Mouse (Mus musculus): ENCODE measurements around the gene Slc38a5. TPM values are rescaled to one million over a fixed set of nuclear protein-coding genes. Genes with fewer than 3 reads are reported as not detected.
A peak's percentile ranks its signal among the peaks of the same experiment; 100 is the strongest.

Slc38a5 gene
- polyA plus RNA-seq, 1 experiment from 2014 or later: not detected

GRCm38 (mm10) chrX:8251789-8252333, 19.1 kb upstream of the Slc38a5 start:
- ATAC-seq (peak; percentile 24), DNase-seq (ENCODE audit: low read depth, low spot score) (no peak)
- no peaks in the 10 kb centered on the region for H3K27me3 ChIP-seq
- in situ Hi-C loops (cut with MboI; ENCODE audit: low pct_unique_long_range_greater_than_20kb): loop anchor here (5.0 kb wide), 1 partner anchor 60 kb away; the partner anchor contains the start of gene Ebp
- CTCF ChIA-PET: no interaction called here
- no peak for TF ChIP-seq CTCF (IDR thresholded peaks at IDR 0.05)
- POLR2A ChIA-PET: no interaction called here

GRCm38 (mm10) chrX:8252334-8253285, 18.3 kb upstream of the Slc38a5 start, which contains the start of gene Ftsj1:
TSS of gene Ftsj1 (minus strand) at chrX:8252406.
- CTCF ChIA-PET: no interaction called here
- DNase-seq (ENCODE audit: low read depth, low spot score): peak; percentile 65
- POLR2A ChIA-PET: interaction anchor here (1.0 kb wide), 1 partner anchor 46 kb away, joined by 3 read pairs; the partner anchor contains the start of gene Porcn

GRCm38 (mm10) chrX:8253711-8254110, 17.2 kb upstream of the Slc38a5 start:
- no peak for ATAC-seq
- in situ Hi-C loops (cut with MboI; ENCODE audit: low pct_unique_long_range_greater_than_20kb): loop anchor here (5.0 kb wide), 1 partner anchor 61 kb away; the partner anchor contains the start of gene Ebp

More at GRCm38 (mm10) chrX:8252334-8253285, 18.3 kb upstream of the Slc38a5 start, which contains the start of gene Ftsj1:
- TF ChIP-seq CTCF (IDR thresholded peaks at IDR 0.05): no peak
- in situ Hi-C loops (cut with MboI; ENCODE audit: low pct_unique_long_range_greater_than_20kb): loop anchor here (5.0 kb wide), 1 partner anchor 60 kb away; the partner anchor contains the start of gene Ebp
- ATAC-seq: peak; percentile 91
- H3K27me3 ChIP-seq: no peaks in the 10 kb centered on the region

DNA sequence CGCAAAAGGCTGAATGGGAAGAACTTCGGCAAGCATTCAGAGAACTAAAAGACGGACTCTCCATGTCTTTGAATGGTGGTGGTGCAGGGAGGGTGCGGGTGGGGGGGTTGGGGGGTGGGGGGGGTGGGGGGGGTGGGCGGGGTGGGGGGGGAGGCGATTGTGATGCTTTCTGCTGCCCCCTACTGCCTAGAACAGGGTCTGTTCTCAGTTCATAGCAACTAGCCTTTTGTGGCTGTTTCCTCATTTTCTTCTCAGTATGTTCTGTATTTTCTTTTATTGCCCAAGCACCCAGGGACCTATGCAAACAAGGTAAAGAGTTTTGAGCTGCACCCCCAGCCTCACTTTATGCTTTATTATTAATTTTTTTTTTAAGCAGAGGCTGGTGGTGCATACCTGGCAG, 15.1 kb upstream of the Slc38a5 start:
- CTCF ChIA-PET: interaction anchor here (0.8 kb wide), 1 partner anchor 10 kb away, joined by 3 read pairs; no protein-coding TSS in a partner anchor
- DNase-seq (ENCODE audit: low read depth, low spot score) (no peak), ATAC-seq (no peak)
- in situ Hi-C loops (cut with MboI; ENCODE audit: low pct_unique_long_range_greater_than_20kb): no loop called here
- H3K27me3 ChIP-seq: no peaks in the 10 kb centered on the region
- no peak for TF ChIP-seq CTCF (IDR thresholded peaks at IDR 0.05)
- POLR2A ChIA-PET: interaction anchor here (0.5 kb wide), 1 partner anchor 111 kb away, joined by 3 read pairs; no protein-coding TSS in a partner anchor

More at GRCm38 (mm10) chrX:8253711-8254110, 17.2 kb upstream of the Slc38a5 start:
- H3K27me3 ChIP-seq: no peaks in the 10 kb centered on the region
- POLR2A ChIA-PET: interaction anchor here (1.0 kb wide), 1 partner anchor 48 kb away, joined by 3 read pairs; the partner anchor contains the start of gene Porcn
- CTCF ChIA-PET: interaction anchor here (0.8 to 1.0 kb wide), 4 partner anchors 9 to 74 kb away, joined by 4 read pairs; no protein-coding TSS in a partner anchor
- DNase-seq (ENCODE audit: low read depth, low spot score): no peak
- TF ChIP-seq CTCF (IDR thresholded peaks at IDR 0.05): no peak

DNA sequence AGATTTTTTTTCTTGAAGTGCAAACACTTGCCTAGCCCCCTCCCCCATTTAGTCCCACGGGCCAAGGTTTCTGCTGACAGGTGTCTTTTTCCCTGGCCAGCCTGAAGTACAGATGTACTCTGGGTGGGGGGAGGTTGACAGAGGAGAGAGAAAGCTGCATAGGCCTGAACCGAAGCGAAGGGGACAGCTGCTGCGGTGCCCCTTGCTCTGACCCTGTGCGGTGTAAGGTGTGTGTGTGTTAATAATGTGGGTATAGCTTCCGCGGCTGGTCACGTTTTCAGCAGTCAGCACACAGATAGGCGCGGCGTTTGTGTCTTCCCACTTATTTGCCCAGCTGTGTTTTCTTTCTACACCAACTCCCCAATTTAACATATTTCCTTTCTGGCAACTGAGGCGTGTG, 11.5 kb upstream of the Slc38a5 start:
- no peak for TF ChIP-seq CTCF (IDR thresholded peaks at IDR 0.05)
- ATAC-seq: no peak

DNA sequence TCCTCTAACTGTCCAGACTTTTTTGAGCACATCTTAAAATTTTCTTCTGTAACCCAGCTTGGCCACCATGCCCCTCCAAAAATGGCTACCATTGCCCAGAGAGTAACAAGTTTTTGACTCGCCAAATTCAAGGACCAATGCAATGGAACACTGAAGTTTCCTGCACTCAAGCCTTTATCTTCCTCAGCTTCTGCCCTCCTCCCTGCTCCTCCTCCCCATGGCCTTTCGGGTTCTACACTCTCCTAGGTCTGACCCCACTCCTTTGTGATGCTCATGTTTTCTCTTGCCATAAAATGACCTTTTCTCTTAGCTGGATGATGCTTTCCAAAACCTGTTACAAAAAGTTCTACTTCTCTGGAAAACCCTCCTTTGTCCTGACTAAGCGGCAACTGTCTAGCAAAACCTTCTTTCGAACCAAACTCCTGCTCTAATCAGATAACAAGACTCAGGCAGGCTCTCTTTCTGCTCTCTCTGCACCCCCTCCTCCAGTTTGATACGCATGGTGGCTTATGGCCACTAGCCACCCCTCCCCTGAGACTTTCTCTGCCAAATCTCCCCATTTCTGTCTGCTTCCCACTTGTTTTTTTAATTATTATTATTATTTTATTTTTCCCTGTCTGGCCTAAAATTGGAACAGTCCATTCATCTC, 7.7 kb upstream of the Slc38a5 start:
- no peak for TF ChIP-seq CTCF (IDR thresholded peaks at IDR 0.05)
- ChIA-PET CTCF (no interaction called here), POLR2A (no interaction called here)
- peaks cover 27% of the 10 kb centered on the region for H3K27me3 ChIP-seq
- ATAC-seq: no peak
- in situ Hi-C loops (cut with MboI; ENCODE audit: low pct_unique_long_range_greater_than_20kb): no loop called here
- DNase-seq (ENCODE audit: low read depth, low spot score): no peak

More for the DNA sequence above, 11.5 kb upstream of the Slc38a5 start:
- peaks cover 5% of the 10 kb centered on the region for H3K27me3 ChIP-seq
- in situ Hi-C loops (cut with MboI; ENCODE audit: low pct_unique_long_range_greater_than_20kb): no loop called here
- ChIA-PET CTCF (no interaction called here), POLR2A (no interaction called here)
- no peak for DNase-seq (ENCODE audit: low read depth, low spot score)

- POLR2A ChIA-PET: no interaction called here
Measured at GRCm38 (mm10) chrX:8264222-8264621, 6.7 kb upstream of the Slc38a5 start.

GRCm38 (mm10) chrX:8272000-8272399, 1.1 kb downstream of the Slc38a5 start:
- in situ Hi-C loops (cut with MboI; ENCODE audit: low pct_unique_long_range_greater_than_20kb): no loop called here
- ATAC-seq (no peak), DNase-seq (ENCODE audit: low read depth, low spot score) (no peak)
- TF ChIP-seq CTCF (IDR thresholded peaks at IDR 0.05): no peak
- ChIA-PET CTCF (no interaction called here), POLR2A (no interaction called here)
- H3K27me3 ChIP-seq: peaks cover 28% of the 10 kb centered on the region

More at GRCm38 (mm10) chrX:8264222-8264621, 6.7 kb upstream of the Slc38a5 start:
- TF ChIP-seq CTCF (IDR thresholded peaks at IDR 0.05): no peak
- ATAC-seq: no peak
- peaks cover 28% of the 10 kb centered on the region for H3K27me3 ChIP-seq
- DNase-seq (ENCODE audit: low read depth, low spot score): no peak
- CTCF ChIA-PET: no interaction called here
- in situ Hi-C loops (cut with MboI; ENCODE audit: low pct_unique_long_range_greater_than_20kb): no loop called here

- ATAC-seq (no peak), DNase-seq (ENCODE audit: low read depth, low spot score) (no peak)
- no peak for TF ChIP-seq CTCF (IDR thresholded peaks at IDR 0.05)
- ChIA-PET CTCF (no interaction called here), POLR2A (no interaction called here)
- in situ Hi-C loops (cut with MboI; ENCODE audit: low pct_unique_long_range_greater_than_20kb): no loop called here
- peaks cover 37% of the 10 kb centered on the region for H3K27me3 ChIP-seq
Measured at GRCm38 (mm10) chrX:8274056-8274455, 3.1 kb downstream of the Slc38a5 start.

GRCm38 (mm10) chrX:8288621-8289020, 17.7 kb downstream of the Slc38a5 start:
- no peak for TF ChIP-seq CTCF (IDR thresholded peaks at IDR 0.05)
- in situ Hi-C loops (cut with MboI; ENCODE audit: low pct_unique_long_range_greater_than_20kb): no loop called here
- DNase-seq (ENCODE audit: low read depth, low spot score) (no peak), ATAC-seq (no peak)
- ChIA-PET POLR2A (no interaction called here), CTCF (no interaction called here)
- peaks cover 19% of the 10 kb centered on the region for H3K27me3 ChIP-seq
